Mouse (Mus musculus) heart, adult 2 months (tissue): ENCODE data around the gene Strip2.

Experiments
- CTCF ChIP-seq: fragments of 200-600 bp; IDR thresholded peaks from 2 replicates; pipeline ENCODE4 v1.8.1; 2022; ENCODE audit warnings: antibody characterized with exemption, mild to moderate bottlenecking, moderate library complexity
- EP300 ChIP-seq: fragments of 200-500 bp; IDR thresholded peaks from 2 replicates; pipeline ENCODE4 v1.6.1; 2011; ENCODE audit warnings: low read depth, low read length, control low read depth; ENCODE audit not compliant: insufficient read depth
- POLR2A ChIP-seq: fragments of 200-500 bp; IDR thresholded peaks from 2 replicates; pipeline ENCODE4 v1.6.1; 2011; ENCODE audit warnings: mild to moderate bottlenecking, low read depth, low read length, control low read depth; ENCODE audit not compliant: insufficient read depth

DNA sequence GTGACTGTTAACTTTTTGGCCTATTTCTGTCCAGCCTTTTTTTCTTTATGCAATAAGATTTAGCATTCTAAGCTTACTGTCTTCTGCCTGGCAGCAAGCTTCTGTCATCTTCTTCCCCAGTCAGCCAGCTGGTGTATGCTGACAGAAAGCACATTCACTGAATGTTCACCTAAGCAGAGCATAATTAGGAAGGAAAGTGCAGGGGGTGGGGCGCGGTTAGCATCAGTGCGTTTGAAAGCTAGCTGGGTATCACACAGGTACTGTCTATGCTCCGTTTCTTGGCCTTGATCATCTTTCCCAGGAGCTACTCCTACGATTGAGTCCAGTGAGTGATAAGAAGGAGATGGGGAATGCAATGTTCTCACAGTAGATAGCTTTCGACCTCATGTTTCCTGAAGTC, 13.9 kb downstream of the Strip2 start:
- no peak for TF ChIP-seq POLR2A
- no peak for TF ChIP-seq CTCF
- no peak for TF ChIP-seq EP300
